Mouse (Mus musculus) E14TG2a.4 (cell line): ENCODE measurements around the gene Igsf21.

Experiments used
- CTCF ChIP-seq: conservative IDR thresholded peaks from 2 replicates; pipeline ENCODE4 v1.5.1; 2014; ENCODE audit warnings: low read length
- NANOG ChIP-seq: IDR thresholded peaks from 2 replicates; pipeline ENCODE4 v1.6.1; 2014; ENCODE audit warnings: borderline replicate concordance, low read length, mixed read lengths
- POU5F1 ChIP-seq: IDR thresholded peaks from 2 replicates; pipeline ENCODE4 v1.6.1; 2014; ENCODE audit warnings: low read length, borderline replicate concordance

DNA sequence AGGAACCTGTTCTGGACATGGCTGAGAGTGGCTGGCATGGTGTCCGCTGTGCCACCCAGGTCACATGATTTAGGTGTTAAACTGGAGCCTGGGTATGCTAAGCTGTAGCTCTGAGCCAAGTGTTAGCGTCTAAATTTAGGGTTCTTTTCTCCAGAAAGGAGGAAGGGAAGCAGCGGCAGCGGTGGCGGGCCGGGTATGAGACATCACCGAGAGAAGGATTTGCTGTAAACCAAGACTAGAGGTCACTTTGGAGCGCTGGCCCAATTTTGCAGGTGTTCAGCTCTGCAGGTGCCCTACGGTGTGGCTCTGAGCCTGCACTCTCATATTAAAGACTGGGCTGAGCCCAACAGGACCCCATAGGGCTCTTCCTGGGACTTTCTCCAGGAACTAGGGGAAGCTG lies 57.0 kb downstream of the Igsf21 start:
- no peak for TF ChIP-seq CTCF
- no peak for TF ChIP-seq NANOG
- no peak for TF ChIP-seq POU5F1
